Mouse (Mus musculus): ENCODE results near the gene Plcb3.

Gene Plcb3

GRCm38 (mm10) chr19:6904846-6905245, 71.4 kb downstream of the Plcb3 start:
- in situ Hi-C loops (cut with MboI, MseI): no loop called here

GRCm38 (mm10) chr19:6903031-6903430, 73.2 kb downstream of the Plcb3 start:
- in situ Hi-C loops (cut with MboI, MseI): no loop called here

Measured in regulatory T cell (primary cell).